Mouse (Mus musculus): ENCODE measurements at regions not wholly inside any gene's neighbourhood (a gene's known extent, or its start where the extent isn't known, plus 50 kb on each side); places are given as distances from the start of the nearest gene placed in this dataset.

- WGBS, result 98% methylated on average over 1 of the region's 1 CpGs
- H3K27ac ChIP-seq (replicated peaks), result no peak overlapping the region
- H3K27me3 ChIP-seq, result no peaks in the 10 kb centered on the region
- no peak for ATAC-seq (ENCODE audit: low FRiP score, low read depth)
- H3K4me3 ChIP-seq, result no peak overlapping the region
- H3K9ac ChIP-seq, result no peak overlapping the region
- H3K4me2 ChIP-seq, result no peak overlapping the region
- H3K9me3 ChIP-seq, result no peaks in the 10 kb centered on the region
- no peaks in the 10 kb centered on the region for H3K4me1 ChIP-seq (replicated peaks)
- H3K36me3 ChIP-seq, result no peaks in the 10 kb centered on the region
Measured at GRCm38 (mm10) chr13:19966566-19966965, 123.8 kb upstream of the Elmo1 start.

- Histone ChIP-seq H3K9ac (no peak overlapping the region), H3K4me1 (replicated peaks) (no peaks in the 10 kb centered on the region), H3K27me3 (no peaks in the 10 kb centered on the region), H3K4me2 (no peak overlapping the region), H3K27ac (replicated peaks) (no peak overlapping the region), H3K4me3 (no peak overlapping the region), H3K36me3 (no peaks in the 10 kb centered on the region), H3K9me3 (no peaks in the 10 kb centered on the region)
- no peak for ATAC-seq (ENCODE audit: low FRiP score, low read depth)
- WGBS, result 60% methylated on average over 3 of the region's 3 CpGs
Measured at GRCm38 (mm10) chr13:19963031-19963430, 127.4 kb upstream of the Elmo1 start.

- ATAC-seq (ENCODE audit: low FRiP score, low read depth), result no peak
- 98% methylated on average over 6 of the region's 6 CpGs for WGBS
- Histone ChIP-seq H3K27ac (replicated peaks) (no peak overlapping the region), H3K36me3 (no peaks in the 10 kb centered on the region), H3K4me2 (no peak overlapping the region), H3K4me3 (no peak overlapping the region), H3K4me1 (replicated peaks) (no peaks in the 10 kb centered on the region), H3K27me3 (no peaks in the 10 kb centered on the region), H3K9ac (no peak overlapping the region), H3K9me3 (no peaks in the 10 kb centered on the region)
Measured at GRCm38 (mm10) chr13:19928761-19929160, 104.7 kb upstream of the Gpr141 start.

GRCm38 (mm10) chr13:19927807-19928206 is 103.8 kb upstream of the Gpr141 start:
- Histone ChIP-seq H3K4me1 (replicated peaks) (no peaks in the 10 kb centered on the region), H3K4me3 (no peak overlapping the region), H3K27me3 (no peaks in the 10 kb centered on the region), H3K36me3 (no peaks in the 10 kb centered on the region), H3K4me2 (no peak overlapping the region), H3K9ac (no peak overlapping the region), H3K27ac (replicated peaks) (no peak overlapping the region), H3K9me3 (no peaks in the 10 kb centered on the region)
- no peak for ATAC-seq (ENCODE audit: low FRiP score, low read depth)
- WGBS, result 93% methylated on average over 3 of the region's 3 CpGs

- no peak overlapping the region for H3K27ac ChIP-seq (replicated peaks)
- H3K4me1 ChIP-seq (replicated peaks), result 0 out of 2 replicates have a peak, but pooled peaks cover 7% of the 10 kb centered on the region
- no peaks in the 10 kb centered on the region for H3K36me3 ChIP-seq
- no peak overlapping the region for H3K9ac ChIP-seq
- H3K27me3 ChIP-seq, result no peaks in the 10 kb centered on the region
- H3K4me2 ChIP-seq, result no peak overlapping the region
- ATAC-seq (ENCODE audit: low FRiP score, low read depth), result peak; percentile 82
- H3K4me3 ChIP-seq, result no peak overlapping the region
- H3K9me3 ChIP-seq, result no peaks in the 10 kb centered on the region
- WGBS, result 77% methylated on average over 1 of the region's 1 CpGs
Measured at GRCm38 (mm10) chr13:19921084-19921827, 97.2 kb upstream of the Gpr141 start.

GRCm38 (mm10) chr13:19911860-19912584 is 88.0 kb upstream of the Gpr141 start:
- Histone ChIP-seq H3K4me1 (replicated peaks) (no peaks in the 10 kb centered on the region), H3K9ac (no peak overlapping the region), H3K9me3 (no peaks in the 10 kb centered on the region), H3K27me3 (no peaks in the 10 kb centered on the region), H3K27ac (replicated peaks) (no peak overlapping the region; the same call in 1 of the 2 replicates), H3K36me3 (no peaks in the 10 kb centered on the region), H3K4me3 (no peak overlapping the region), H3K4me2 (no peak overlapping the region)
- WGBS, result 23% methylated on average over 5 of the region's 5 CpGs
- ATAC-seq (ENCODE audit: low FRiP score, low read depth), result peak; percentile 90

GRCm38 (mm10) chr13:19902786-19903185 is 78.7 kb upstream of the Gpr141 start:
- Histone ChIP-seq H3K27me3 (no peaks in the 10 kb centered on the region), H3K4me1 (replicated peaks) (no peaks in the 10 kb centered on the region), H3K27ac (replicated peaks) (no peak overlapping the region), H3K9ac (no peak overlapping the region), H3K4me3 (no peak overlapping the region), H3K36me3 (no peaks in the 10 kb centered on the region), H3K4me2 (no peak overlapping the region), H3K9me3 (no peaks in the 10 kb centered on the region)
- no peak for ATAC-seq (ENCODE audit: low FRiP score, low read depth)
- WGBS, result 94% methylated on average over 4 of the region's 4 CpGs

GRCm38 (mm10) chr13:19897191-19897590 is 73.1 kb upstream of the Gpr141 start:
- Histone ChIP-seq H3K4me3 (no peak overlapping the region), H3K27ac (replicated peaks) (no peak overlapping the region), H3K4me1 (replicated peaks) (no peaks in the 10 kb centered on the region), H3K9ac (no peak overlapping the region), H3K9me3 (no peaks in the 10 kb centered on the region), H3K36me3 (no peaks in the 10 kb centered on the region), H3K27me3 (no peaks in the 10 kb centered on the region), H3K4me2 (no peak overlapping the region)
- no peak for ATAC-seq (ENCODE audit: low FRiP score, low read depth)
- 89% methylated on average over 1 of the region's 1 CpGs for WGBS

GRCm38 (mm10) chr13:19888983-19889773 is 65.1 kb upstream of the Gpr141 start:
- H3K36me3 ChIP-seq, result no peaks in the 10 kb centered on the region
- no peak overlapping the region for H3K9ac ChIP-seq
- no peak overlapping the region for H3K4me2 ChIP-seq
- H3K9me3 ChIP-seq, result no peaks in the 10 kb centered on the region
- no peak for ATAC-seq (ENCODE audit: low FRiP score, low read depth)
- 0 out of 2 replicates have a peak, but pooled peaks cover 3% of the 10 kb centered on the region for H3K4me1 ChIP-seq (replicated peaks)
- H3K27ac ChIP-seq (replicated peaks), result no peak overlapping the region
- H3K4me3 ChIP-seq, result no peak overlapping the region
- no peaks in the 10 kb centered on the region for H3K27me3 ChIP-seq
- 41% methylated on average over 11 of the region's 11 CpGs for WGBS

GRCm38 (mm10) chr13:19883896-19884658 is 60.0 kb upstream of the Gpr141 start:
- Histone ChIP-seq H3K9me3 (no peaks in the 10 kb centered on the region), H3K4me3 (no peak overlapping the region), H3K9ac (no peak overlapping the region), H3K27me3 (no peaks in the 10 kb centered on the region), H3K36me3 (no peaks in the 10 kb centered on the region), H3K4me1 (replicated peaks) (no peaks in the 10 kb centered on the region), H3K4me2 (no peak overlapping the region), H3K27ac (replicated peaks) (no peak overlapping the region)
- ATAC-seq (ENCODE audit: low FRiP score, low read depth), result no peak
- WGBS, result 78% methylated on average over 7 of the region's 7 CpGs

GRCm38 (mm10) chr13:19882889-19883288 is 58.8 kb upstream of the Gpr141 start:
- WGBS, result 90% methylated on average over 4 of the region's 4 CpGs
- H3K27me3 ChIP-seq, result no peaks in the 10 kb centered on the region
- no peak overlapping the region for H3K9ac ChIP-seq
- no peaks in the 10 kb centered on the region for H3K36me3 ChIP-seq
- H3K9me3 ChIP-seq, result no peaks in the 10 kb centered on the region
- no peak overlapping the region for H3K4me3 ChIP-seq
- no peak overlapping the region for H3K4me2 ChIP-seq
- no peak for ATAC-seq (ENCODE audit: low FRiP score, low read depth)
- no peaks in the 10 kb centered on the region for H3K4me1 ChIP-seq (replicated peaks)
- no peak overlapping the region for H3K27ac ChIP-seq (replicated peaks)
